Mouse (Mus musculus): ENCODE measurements around the gene Wasf3.
A peak's percentile ranks its signal among the peaks of the same experiment; 100 is the strongest.
"Not testable (repeated sequence)": the region's sequence is repeated elsewhere in the genome, so short reads cannot be mapped to it uniquely, and the experiment has no call there.

The Wasf3 gene

GRCm38 (mm10) chr5:146384935-146385591 is at the start of gene Wasf3:
Wasf3 (plus strand) TSS chr5:146384985.
- peak; percentile 36 for DNase-seq

- DNase-seq: no peak
Measured at GRCm38 (mm10) chr5:146338064-146338463, 46.7 kb upstream of the Wasf3 start.

GRCm38 (mm10) chr5:146340037-146340436 is 44.7 kb upstream of the Wasf3 start:
- DNase-seq: no peak

GRCm38 (mm10) chr5:146344911-146345686 is 39.7 kb upstream of the Wasf3 start:
- no peak for DNase-seq

- DNase-seq: no peak
Measured at GRCm38 (mm10) chr5:146347081-146347480, 37.7 kb upstream of the Wasf3 start.

- DNase-seq: no peak
Measured at GRCm38 (mm10) chr5:146349183-146349582, 35.6 kb upstream of the Wasf3 start.

GRCm38 (mm10) chr5:146350784-146351183 is 34.0 kb upstream of the Wasf3 start:
- DNase-seq: no peak

GRCm38 (mm10) chr5:146352006-146352405 is 32.8 kb upstream of the Wasf3 start:
- no peak for DNase-seq

- peak; percentile 17 for DNase-seq
Measured at GRCm38 (mm10) chr5:146360386-146360785, 24.4 kb upstream of the Wasf3 start.

- DNase-seq: no peak
Measured at GRCm38 (mm10) chr5:146362711-146363110, 22.1 kb upstream of the Wasf3 start.

GRCm38 (mm10) chr5:146368356-146368755 is 16.4 kb upstream of the Wasf3 start:
- DNase-seq: no peak

GRCm38 (mm10) chr5:146368971-146369370 is 15.8 kb upstream of the Wasf3 start:
- no peak for DNase-seq

- DNase-seq: no peak
Measured at GRCm38 (mm10) chr5:146370794-146371193, 14.0 kb upstream of the Wasf3 start.

- DNase-seq: no peak
Measured at GRCm38 (mm10) chr5:146373238-146373637, 11.5 kb upstream of the Wasf3 start.

- peak; percentile 21 for DNase-seq
Measured at GRCm38 (mm10) chr5:146376601-146377000, 8.2 kb upstream of the Wasf3 start.

GRCm38 (mm10) chr5:146380041-146380440 is 4.7 kb upstream of the Wasf3 start:
- DNase-seq: no peak

- no peak for DNase-seq
Measured at GRCm38 (mm10) chr5:146382268-146382667, 2.5 kb upstream of the Wasf3 start.

GRCm38 (mm10) chr5:146383401-146383800 is 1.4 kb upstream of the Wasf3 start:
- DNase-seq: no peak

GRCm38 (mm10) chr5:146385989-146386388 is 1.2 kb downstream of the Wasf3 start:
- DNase-seq: no peak

GRCm38 (mm10) chr5:146386906-146387305 is 2.1 kb downstream of the Wasf3 start:
- DNase-seq: no peak

- no peak for DNase-seq
Measured at GRCm38 (mm10) chr5:146394563-146394962, 9.8 kb downstream of the Wasf3 start.

- DNase-seq: no peak
Measured at GRCm38 (mm10) chr5:146397253-146397652, 12.5 kb downstream of the Wasf3 start.

GRCm38 (mm10) chr5:146398386-146399115 is 13.8 kb downstream of the Wasf3 start:
- no peak for DNase-seq

- not testable (repeated sequence) for DNase-seq
Measured at GRCm38 (mm10) chr5:146401012-146401411, 16.2 kb downstream of the Wasf3 start.

Measured in kidney, adult 9 months (tissue).